Mouse (Mus musculus): ENCODE measurements around the gene Mob4. TPM values are rescaled to one million over a fixed set of nuclear protein-coding genes. Genes with fewer than 3 reads are reported as not detected.
"Not testable (repeated sequence)": the region's sequence is repeated elsewhere in the genome, so short reads cannot be mapped to it uniquely, and the experiment has no call there.

Gene Mob4
- total RNA-seq (2021) = 10 to 100 TPM; 38.5 to 39.9 TPM
- long read RNA-seq, experiment 1, transcript Mob4-205 (8 exons, 2,840 nt) = major isoform, 61 of 67 reads
- long read RNA-seq, experiment 1, partial matches to known transcripts = 3 of 67 reads
- long read RNA-seq, experiment 1, other reads (novel, unspliced or antisense) = 2 of 67 reads
- long read RNA-seq, experiment 2, transcript Mob4-205 (8 exons, 2,840 nt) = major isoform, 49 of 53 reads
- long read RNA-seq, experiment 2, partial matches to known transcripts = 2 of 53 reads
- long read RNA-seq, experiment 2, other reads (novel, unspliced or antisense) = 2 of 53 reads

DNA sequence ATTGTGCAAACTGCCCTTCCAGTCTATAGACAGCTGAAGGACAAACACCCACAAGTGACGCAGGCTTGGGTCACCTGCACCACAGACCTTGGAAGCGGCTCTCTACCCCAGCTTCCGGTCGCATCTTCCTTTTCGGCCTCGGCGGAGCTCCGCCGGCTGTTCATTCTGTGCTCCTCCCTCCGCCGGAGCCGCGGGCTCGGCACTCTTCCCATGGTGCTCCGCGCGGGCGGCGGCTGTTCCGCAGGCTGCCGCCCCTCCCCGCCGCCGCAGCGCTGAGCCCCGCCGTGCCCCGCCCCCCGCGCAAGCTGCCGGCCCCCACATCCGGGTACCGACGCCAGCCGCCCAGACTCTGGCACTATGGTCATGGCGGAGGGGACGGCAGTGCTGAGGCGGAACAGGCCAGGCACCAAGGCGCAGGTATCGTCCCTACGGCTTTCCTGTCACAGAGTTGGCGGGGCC lies at the start of gene Mob4:
Gene Mob4 (plus strand): TSS at position 289 of the 459 bp plus-strand sequence.
- intact Hi-C loops (cut with DNase I; ENCODE audit: low total_unique reads) = no loop called here
- peak; percentile 96 for DNase-seq

DNA sequence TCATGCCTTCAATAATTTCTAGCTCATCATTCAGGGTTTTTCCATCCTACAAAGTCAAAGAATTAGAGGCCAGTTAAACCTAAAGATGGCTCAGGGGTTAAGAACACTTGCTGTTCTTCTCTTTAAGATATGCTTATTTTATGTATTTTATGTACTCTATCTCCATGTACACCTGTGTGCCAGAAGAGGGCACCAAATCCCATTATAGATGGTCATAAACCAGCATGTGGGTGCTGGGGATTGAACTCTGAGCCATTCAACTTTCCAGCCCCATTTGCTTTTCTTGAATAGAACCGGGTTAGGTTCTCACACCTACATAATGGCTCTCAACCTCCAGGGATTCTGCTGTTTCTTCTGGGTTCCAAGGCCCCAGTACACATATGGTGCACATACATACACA lies 48.9 kb upstream of the Mob4 start:
- DNase-seq = no peak
- intact Hi-C loops (cut with DNase I; ENCODE audit: low total_unique reads) = no loop called here

- no peak for DNase-seq
- intact Hi-C loops (cut with DNase I; ENCODE audit: low total_unique reads) = no loop called here
Observed at GRCm38 (mm10) chr1:55085781-55086366, 45.2 kb upstream of the Mob4 start.

- intact Hi-C loops (cut with DNase I; ENCODE audit: low total_unique reads) = no loop called here
- DNase-seq = no peak
Observed at GRCm38 (mm10) chr1:55086868-55087400, 44.1 kb upstream of the Mob4 start.

- DNase-seq = peak; percentile 79
- intact Hi-C loops (cut with DNase I; ENCODE audit: low total_unique reads) = no loop called here
Observed at GRCm38 (mm10) chr1:55087401-55087904, 43.6 kb upstream of the Mob4 start.

DNA sequence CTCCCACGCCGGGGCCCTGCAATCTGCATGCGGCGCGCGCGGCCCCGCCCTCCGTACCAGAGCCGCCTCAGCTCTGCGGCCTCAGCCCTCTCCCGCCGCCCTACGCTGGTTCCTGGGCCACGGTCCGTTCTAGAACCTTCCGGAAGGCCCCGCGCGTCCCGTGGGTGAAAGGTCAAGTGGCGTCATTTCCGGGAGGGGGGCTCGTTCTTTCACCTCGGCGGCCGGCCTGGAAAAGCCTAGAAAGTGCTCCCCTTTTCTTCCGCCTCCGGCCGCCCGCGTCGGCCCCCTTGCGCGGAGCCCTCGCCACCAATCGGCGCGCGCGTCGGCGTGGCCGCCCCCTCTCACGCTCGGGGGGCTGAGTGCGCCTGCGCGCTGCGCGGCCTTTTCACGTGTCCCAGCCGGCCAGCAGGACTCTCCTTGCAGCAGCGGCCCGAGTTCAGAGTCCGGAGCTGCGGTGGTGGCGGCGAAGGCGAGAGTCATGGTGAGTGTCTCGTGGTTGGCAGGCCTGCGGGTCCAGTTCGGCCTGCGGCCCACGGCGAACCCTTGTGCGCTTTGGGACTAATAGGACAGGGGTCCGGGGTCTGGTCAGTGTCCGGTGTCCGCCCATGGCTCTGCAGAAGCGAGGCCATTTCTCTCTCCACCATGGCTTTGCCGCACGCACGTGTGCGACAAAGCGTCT lies 43.0 kb upstream of the Mob4 start, which contains the start of the genes Hspe1 and Hspd1:
Gene Hspe1 (plus strand): TSS at position 201 of the 679 bp plus-strand sequence.
Gene Hspd1 (minus strand): TSS at position 312 of the 679 bp plus-strand sequence.
- intact Hi-C loops (cut with DNase I; ENCODE audit: low total_unique reads) = no loop called here
- DNase-seq = peak; percentile 99

GRCm38 (mm10) chr1:55088611-55089497 lies 42.2 kb upstream of the Mob4 start:
- intact Hi-C loops (cut with DNase I; ENCODE audit: low total_unique reads) = no loop called here
- no peak for DNase-seq

GRCm38 (mm10) chr1:55089498-55090064 lies 41.5 kb upstream of the Mob4 start:
- no peak for DNase-seq
- intact Hi-C loops (cut with DNase I; ENCODE audit: low total_unique reads) = loop anchor here (5.0 kb wide), 2 partner anchors 38 to 293 kb away; no protein-coding TSS in a partner anchor

- DNase-seq = no peak
- intact Hi-C loops (cut with DNase I; ENCODE audit: low total_unique reads) = loop anchor here (5.0 kb wide), 2 partner anchors 35 to 290 kb away; no protein-coding TSS in a partner anchor
Observed at GRCm38 (mm10) chr1:55092056-55092455, 39.0 kb upstream of the Mob4 start.

DNA sequence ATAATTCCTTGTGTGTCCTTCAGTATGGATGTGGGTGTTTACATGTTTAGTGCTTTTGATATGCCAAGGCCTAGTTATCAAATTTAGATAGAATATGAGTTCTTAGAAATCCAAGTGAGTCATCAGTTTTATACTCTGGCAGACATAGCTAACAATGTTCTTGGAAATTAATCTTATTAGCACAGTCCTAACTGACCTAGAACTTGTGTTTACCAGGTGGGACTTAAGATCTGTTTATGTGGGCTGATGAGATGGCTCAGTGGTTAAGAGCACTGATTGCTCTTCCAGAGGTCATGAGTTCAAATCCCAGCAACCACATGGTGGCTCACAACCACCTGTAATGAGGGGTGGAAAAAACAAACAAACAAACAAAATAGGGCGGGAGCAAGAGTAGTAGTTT lies 38.6 kb upstream of the Mob4 start:
- intact Hi-C loops (cut with DNase I; ENCODE audit: low total_unique reads) = loop anchor here (5.0 kb wide), 2 partner anchors 35 to 290 kb away; no protein-coding TSS in a partner anchor
- DNase-seq = no peak

- intact Hi-C loops (cut with DNase I; ENCODE audit: low total_unique reads) = no loop called here
- DNase-seq = no peak
Observed at GRCm38 (mm10) chr1:55106919-55107585, 24.0 kb upstream of the Mob4 start.

DNA sequence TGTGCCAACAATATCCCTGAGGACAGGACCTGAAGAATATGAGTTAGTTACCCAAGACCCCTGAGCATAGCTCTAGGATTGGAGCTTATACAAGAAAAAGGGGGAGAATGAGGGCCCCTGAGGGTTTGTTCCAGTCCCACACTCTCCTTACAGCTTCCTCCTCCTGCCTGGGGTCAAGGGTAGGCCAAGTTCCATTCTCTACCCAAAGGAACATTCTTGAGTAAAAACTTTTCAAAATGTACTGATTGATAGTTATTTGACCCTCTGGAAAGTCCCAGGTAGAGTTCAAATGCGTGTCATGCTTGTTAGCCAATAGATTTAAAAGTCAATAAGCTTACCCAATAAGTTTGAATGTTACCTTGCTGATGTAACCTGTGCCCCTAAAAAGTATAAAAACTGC lies 23.4 kb upstream of the Mob4 start:
- no peak for DNase-seq
- intact Hi-C loops (cut with DNase I; ENCODE audit: low total_unique reads) = no loop called here

DNA sequence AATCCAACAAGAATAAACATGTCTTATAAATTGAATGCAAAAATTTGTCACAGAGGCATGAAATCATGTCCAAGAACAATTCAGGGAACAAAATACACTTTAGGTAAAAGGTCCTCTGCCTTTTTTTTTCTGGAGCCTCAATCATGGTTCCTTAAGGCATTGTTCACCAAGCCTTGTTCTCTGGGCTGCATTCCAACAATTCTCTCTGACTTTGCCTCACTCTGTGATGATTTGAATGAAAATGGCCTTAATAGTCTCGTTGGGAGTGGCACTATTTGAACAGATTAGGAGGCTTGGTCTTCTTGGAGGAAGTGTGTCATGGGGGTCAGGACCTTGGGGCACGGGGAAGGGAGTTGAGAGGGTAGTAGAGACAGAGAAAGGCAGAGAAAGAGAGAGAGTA lies 22.6 kb upstream of the Mob4 start:
- intact Hi-C loops (cut with DNase I; ENCODE audit: low total_unique reads) = no loop called here
- DNase-seq = no peak

DNA sequence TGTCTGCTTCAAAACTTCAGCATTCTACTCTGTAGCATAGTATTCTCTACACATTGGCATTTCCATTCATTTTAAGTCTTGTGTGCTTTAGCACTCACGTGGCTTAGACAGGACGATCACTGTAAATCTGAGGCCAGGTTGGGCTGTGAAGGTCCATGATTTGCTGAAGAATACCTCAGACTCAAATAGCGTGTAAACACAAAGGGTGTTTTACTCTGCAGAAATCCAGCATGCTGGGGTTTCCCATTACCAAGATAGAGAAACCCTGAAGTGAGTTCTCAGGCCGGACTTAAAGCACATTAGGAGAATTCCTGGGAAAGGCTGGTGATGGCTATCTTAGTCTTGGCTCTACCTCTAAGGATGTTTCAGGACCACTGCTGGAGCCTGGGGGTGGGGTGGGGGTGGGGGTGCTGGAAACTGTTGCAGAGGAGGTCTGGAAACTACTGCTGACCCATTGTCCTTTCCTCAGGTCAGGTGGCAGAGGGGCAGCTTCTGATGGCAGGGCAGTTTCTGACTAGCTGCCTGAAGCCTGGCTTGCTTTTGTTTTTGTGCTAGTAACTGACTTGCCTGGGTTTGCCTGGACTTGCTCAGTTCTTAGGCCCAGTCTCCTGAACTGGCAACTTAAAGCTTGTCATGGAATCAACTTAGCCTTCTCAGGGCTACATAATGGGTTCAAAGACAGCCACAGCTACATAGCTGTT lies 21.8 kb upstream of the Mob4 start:
- DNase-seq = no peak
- intact Hi-C loops (cut with DNase I; ENCODE audit: low total_unique reads) = no loop called here

- intact Hi-C loops (cut with DNase I; ENCODE audit: low total_unique reads) = no loop called here
- no peak for DNase-seq
Observed at GRCm38 (mm10) chr1:55123046-55123445, 8.0 kb upstream of the Mob4 start.

- DNase-seq = no peak
- intact Hi-C loops (cut with DNase I; ENCODE audit: low total_unique reads) = no loop called here
Observed at GRCm38 (mm10) chr1:55123561-55123960, 7.5 kb upstream of the Mob4 start.

DNA sequence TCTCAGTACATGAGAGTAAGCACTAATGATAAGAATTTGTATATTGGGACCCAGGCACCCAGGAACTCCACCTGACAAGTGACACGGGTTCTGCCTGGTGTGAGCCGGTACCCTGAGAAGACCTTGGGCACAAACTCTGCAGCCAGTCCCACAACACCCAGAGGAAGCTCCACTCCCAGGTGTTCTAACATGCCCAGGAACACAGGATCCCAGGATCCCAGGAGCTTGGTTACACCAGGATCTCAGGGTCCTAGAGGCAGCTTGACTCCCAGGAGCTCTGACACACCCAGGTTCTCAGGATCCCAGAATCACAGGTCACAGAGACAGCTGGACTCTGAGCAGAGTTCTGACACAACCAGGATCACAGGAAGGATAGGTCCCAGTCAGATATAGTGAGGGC lies 6.9 kb upstream of the Mob4 start:
- intact Hi-C loops (cut with DNase I; ENCODE audit: low total_unique reads); DNase-seq: not testable (repeated sequence)

Data from gastrocnemius, postnatal 14 days (tissue).